Mouse (Mus musculus) regulatory T cell (primary cell): ENCODE measurements around the gene Micall2.
"Not testable (repeated sequence)": the region's sequence is repeated elsewhere in the genome, so short reads cannot be mapped to it uniquely, and the experiment has no call there.

Source experiments
- in situ Hi-C: fragments of 300-600 bp; cut with MboI, MseI; formaldehyde crosslinking; loops from one replicate; pipeline ENCODE4 v1.15.1; 2025; ENCODE audit warnings: high pct_unique_total_duplicates

Gene Micall2

GRCm38 (mm10) chr5:139735677-139736503, at the start of gene Micall2:
Gene Micall2, minus strand, starts transcription at chr5:139736336.
- in situ Hi-C loops: no loop called here

- in situ Hi-C loops: loop anchor here (25.0 kb wide), 1 partner anchor 1619 kb away; the partner anchor contains the start of genes Ap4m1, Cops6, Mcm7 and Zfp113
Measured at GRCm38 (mm10) chr5:139781406-139781805, 45.3 kb upstream of the Micall2 start.

GRCm38 (mm10) chr5:139776966-139777365, 40.8 kb upstream of the Micall2 start:
- in situ Hi-C loops: loop anchor here (10.0 to 25.0 kb wide), 2 partner anchors 1512 to 1615 kb away; partner anchors contain the start of genes Ap4m1, BC037034, Cops6 and Mcm7

GRCm38 (mm10) chr5:139775216-139775926, 39.2 kb upstream of the Micall2 start, which contains the start of gene Ints1:
Gene Ints1, minus strand, starts transcription at chr5:139775674.
- in situ Hi-C loops: loop anchor here (10.0 to 25.0 kb wide), 2 partner anchors 1511 to 1613 kb away; partner anchors contain the start of genes Ap4m1, BC037034, Cops6 and Mcm7

- in situ Hi-C loops: no loop called here
Measured at GRCm38 (mm10) chr5:139768216-139768615, 32.1 kb upstream of the Micall2 start.

GRCm38 (mm10) chr5:139764296-139764695, 28.2 kb upstream of the Micall2 start:
- in situ Hi-C loops: no loop called here

- in situ Hi-C loops: no loop called here
Measured at GRCm38 (mm10) chr5:139758096-139758495, 22.0 kb upstream of the Micall2 start.

- in situ Hi-C loops: no loop called here
Measured at GRCm38 (mm10) chr5:139756586-139756985, 20.4 kb upstream of the Micall2 start.

- in situ Hi-C loops: no loop called here
Measured at GRCm38 (mm10) chr5:139756135-139756534, 20.0 kb upstream of the Micall2 start.

- in situ Hi-C loops: no loop called here
Measured at GRCm38 (mm10) chr5:139754753-139755152, 18.6 kb upstream of the Micall2 start.

DNA sequence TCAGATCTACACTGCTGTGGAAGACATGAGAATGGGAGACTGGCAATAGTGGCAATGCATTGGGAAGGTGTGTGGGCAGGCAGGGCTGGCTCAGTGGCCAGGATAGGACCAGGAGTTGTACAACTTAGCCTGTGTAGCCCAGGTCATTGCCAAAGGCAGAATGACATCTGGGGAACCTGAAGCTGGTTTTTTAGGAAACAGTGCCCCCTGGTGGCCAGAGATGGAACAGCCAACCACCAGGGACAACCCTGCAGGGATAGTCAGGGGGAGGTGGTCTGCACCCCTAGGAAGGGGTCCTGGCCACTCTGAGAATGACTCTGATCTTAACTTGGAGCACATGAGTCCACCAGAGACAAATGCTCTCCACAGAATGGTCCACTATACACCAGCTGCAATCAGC, 14.4 kb upstream of the Micall2 start:
- in situ Hi-C loops: no loop called here

GRCm38 (mm10) chr5:139749413-139750125, 13.4 kb upstream of the Micall2 start:
- in situ Hi-C loops: loop anchor here (5.0 kb wide), 1 partner anchor 37 kb away; no protein-coding TSS in a partner anchor

DNA sequence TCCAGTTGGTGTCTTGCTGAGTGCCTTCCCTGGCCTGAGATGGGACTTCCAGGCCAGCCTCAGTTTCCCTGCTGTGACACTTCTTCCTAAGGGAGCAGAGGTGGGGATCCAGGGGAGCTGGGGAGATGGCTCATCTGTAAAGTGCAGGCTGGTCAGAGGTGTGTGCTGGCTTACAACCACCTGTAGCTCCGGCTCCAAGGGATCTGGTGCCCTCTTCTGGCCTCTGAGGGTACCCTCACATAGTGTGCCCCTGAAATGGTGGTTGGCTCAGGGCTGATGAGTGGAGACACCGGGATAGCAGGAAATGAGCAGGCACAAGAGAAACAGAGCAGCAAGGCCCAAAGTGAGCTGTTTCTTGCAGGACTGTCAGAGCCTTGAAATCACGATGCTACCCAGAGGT, 9.6 kb upstream of the Micall2 start:
- in situ Hi-C loops: loop anchor here (5.0 kb wide), 1 partner anchor 33 kb away; no protein-coding TSS in a partner anchor

DNA sequence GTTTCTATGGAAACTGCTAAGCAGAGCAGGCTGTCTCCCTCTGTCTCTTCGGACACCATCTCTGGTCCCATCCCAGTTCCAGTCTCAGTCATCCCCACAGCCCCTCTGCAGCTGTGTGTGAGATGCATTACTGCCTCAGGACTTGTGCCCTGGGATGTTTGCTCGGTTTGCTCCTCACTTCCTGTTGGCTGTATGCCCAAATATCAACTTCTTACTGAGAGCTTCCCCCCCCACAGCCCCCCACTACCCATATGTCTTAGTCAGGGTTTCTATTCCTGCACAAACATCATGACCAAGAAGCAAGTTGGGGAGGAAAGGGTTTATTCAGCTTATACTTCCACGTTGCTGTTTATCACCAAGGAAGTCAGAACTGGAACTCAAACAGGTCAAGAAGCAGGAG, 6.5 kb upstream of the Micall2 start:
- in situ Hi-C loops: not testable (repeated sequence)

GRCm38 (mm10) chr5:139738592-139739315, 2.6 kb upstream of the Micall2 start:
- in situ Hi-C loops: no loop called here

DNA sequence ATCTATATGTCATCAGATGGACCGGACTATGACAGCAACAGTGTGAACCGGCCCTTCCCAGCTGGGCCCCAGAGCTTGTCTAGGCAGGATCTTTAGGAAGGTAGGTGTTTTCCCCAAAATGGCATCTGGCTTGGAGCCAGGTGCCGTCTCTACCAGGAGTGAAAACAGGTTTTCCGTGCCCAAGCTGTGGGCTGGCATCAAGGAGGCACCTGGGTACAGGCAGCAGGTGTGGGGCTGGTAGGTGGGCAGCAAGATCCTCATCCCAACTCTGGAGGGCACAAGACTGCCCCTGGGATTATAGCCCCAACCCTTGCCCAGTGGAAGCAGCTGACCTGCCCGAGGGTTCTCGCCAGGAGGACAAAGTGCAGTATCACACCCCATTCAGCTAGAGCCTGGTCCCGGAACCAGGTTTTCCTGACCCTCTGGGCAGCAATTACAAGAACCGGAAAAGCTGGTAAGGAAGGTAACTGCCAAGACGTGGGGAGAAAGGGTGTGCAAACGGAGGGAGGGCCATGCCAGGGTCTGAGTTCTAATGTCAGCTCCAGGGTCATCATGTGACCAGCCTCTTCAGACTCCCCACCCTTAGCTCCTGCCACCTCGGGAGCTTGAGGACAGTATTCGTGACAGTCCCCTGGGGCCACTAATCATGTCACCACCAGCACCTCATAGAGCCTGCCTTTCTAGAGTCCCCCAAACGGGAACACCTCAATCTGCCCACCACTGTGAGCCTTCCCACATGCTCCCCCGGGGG, 1.9 kb upstream of the Micall2 start:
- in situ Hi-C loops: no loop called here

DNA sequence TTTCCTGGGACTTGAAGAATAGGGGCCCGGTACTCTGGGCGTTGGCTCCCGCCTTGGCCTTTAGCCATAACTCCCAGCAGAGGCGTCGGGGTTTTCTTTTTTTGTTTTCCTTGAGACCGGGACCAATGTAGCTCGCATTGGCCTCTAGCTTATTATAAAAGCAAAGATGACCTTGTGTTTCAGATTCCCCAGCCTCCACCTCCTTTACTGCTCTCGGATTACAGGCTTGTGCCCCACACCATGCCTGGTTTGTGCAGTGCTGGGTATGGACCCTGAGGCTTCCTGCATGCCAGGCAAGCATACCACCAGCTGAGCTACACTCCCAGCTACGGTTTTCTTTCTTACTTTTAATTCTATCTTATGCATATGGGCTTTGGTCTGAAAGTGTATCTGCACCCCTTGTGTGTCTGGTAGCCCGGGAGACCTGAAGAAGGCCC, 386 bp upstream of the Micall2 start:
- in situ Hi-C loops: no loop called here

GRCm38 (mm10) chr5:139734746-139735145, 1.4 kb downstream of the Micall2 start:
- in situ Hi-C loops: no loop called here

- in situ Hi-C loops: no loop called here
Measured at GRCm38 (mm10) chr5:139734016-139734415, 2.1 kb downstream of the Micall2 start.

DNA sequence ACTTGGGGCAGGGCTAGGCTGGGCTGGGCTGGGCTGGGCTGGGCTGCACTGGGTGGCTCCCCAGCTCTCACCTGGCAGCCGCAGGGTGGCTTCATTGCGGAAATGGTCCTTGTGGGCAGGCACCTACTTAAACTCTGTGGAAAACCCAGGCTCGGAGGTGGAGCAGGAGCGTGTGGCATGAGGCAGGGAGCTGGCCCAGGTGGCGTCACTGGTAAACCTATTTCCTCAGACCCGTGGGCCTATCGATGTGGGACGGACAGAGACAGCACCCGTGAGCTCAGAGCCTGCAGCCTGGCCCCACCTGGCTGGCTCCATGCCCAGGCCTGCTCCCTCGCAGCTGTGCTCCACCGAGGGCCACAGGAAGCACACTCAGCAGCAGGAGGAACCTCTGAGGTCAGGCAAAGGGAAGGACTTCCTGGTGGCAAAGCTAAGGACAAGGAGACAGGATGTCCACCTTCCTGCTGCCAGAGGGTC, 3.5 kb downstream of the Micall2 start:
- in situ Hi-C loops: no loop called here
